Mouse (Mus musculus) lung, postnatal 0 days (tissue): ENCODE results near the gene Lrmda.

Experiments used
- CTCF ChIP-seq: IDR thresholded peaks from 2 replicates; pipeline ENCODE4 v1.5.1; 2016; ENCODE audit warnings: antibody characterized with exemption, mild to moderate bottlenecking
- EP300 ChIP-seq: IDR thresholded peaks from 2 replicates; pipeline ENCODE4 v1.6.1; 2016; ENCODE audit warnings: antibody characterized with exemption, mild to moderate bottlenecking, control low read depth

DNA sequence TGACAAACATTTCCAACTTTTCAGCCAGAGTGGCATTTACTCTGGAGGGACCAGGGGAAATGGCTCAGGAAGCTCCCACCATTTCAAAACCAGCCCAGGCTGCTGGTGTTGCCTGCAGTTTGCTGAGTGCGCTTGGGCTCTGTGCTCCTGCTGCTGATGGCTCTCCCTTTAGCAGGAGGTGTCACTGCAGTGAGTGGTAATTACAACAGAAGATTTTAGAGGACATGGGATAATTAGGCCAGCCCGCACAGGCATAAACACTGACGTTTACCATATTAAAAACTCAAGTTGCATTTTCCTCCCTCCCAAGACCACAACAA lies 1076.5 kb downstream of the Lrmda start:
- TF ChIP-seq CTCF (no peak), EP300 (no peak)
